Mouse (Mus musculus) 3134 (cell line): Measurements from ENCODE around the gene Fscn2.

Source experiments
- DNase-seq: peaks from one replicate; pipeline ENCODE4 v3.0.0-alpha.2; 2011; ENCODE audit warnings: low spot score; ENCODE audit not compliant: insufficient read length; ENCODE audit errors: extremely low read depth

Fscn2 gene

GRCm38 (mm10) chr11:120345067-120345681, 16.2 kb upstream of the Fscn2 start:
- peak; percentile 50 for DNase-seq

- peak; percentile 31 for DNase-seq
Measured at GRCm38 (mm10) chr11:120346383-120347034, 14.8 kb upstream of the Fscn2 start.

- peak; percentile 54 for DNase-seq
Measured at GRCm38 (mm10) chr11:120347301-120347700, 14.0 kb upstream of the Fscn2 start.

- peak; percentile 92 for DNase-seq
Measured at GRCm38 (mm10) chr11:120347791-120348683, 13.3 kb upstream of the Fscn2 start, which contains the start of gene Actg1. Gene Actg1, minus strand, starts transcription at chr11:120348542.

GRCm38 (mm10) chr11:120348684-120349370, 12.5 kb upstream of the Fscn2 start:
- no peak for DNase-seq

GRCm38 (mm10) chr11:120349371-120349985, 11.9 kb upstream of the Fscn2 start:
- DNase-seq: peak; percentile 81

- peak; percentile 99 for DNase-seq
Measured at GRCm38 (mm10) chr11:120349986-120350702, 11.2 kb upstream of the Fscn2 start.

GRCm38 (mm10) chr11:120350711-120351110, 10.6 kb upstream of the Fscn2 start:
- DNase-seq: no peak

GRCm38 (mm10) chr11:120351250-120352092, 9.9 kb upstream of the Fscn2 start:
- peak; percentile 28 for DNase-seq

GRCm38 (mm10) chr11:120352093-120352350, 9.3 kb upstream of the Fscn2 start:
- DNase-seq: peak; percentile 19

GRCm38 (mm10) chr11:120352571-120353290, 8.6 kb upstream of the Fscn2 start:
- peak; percentile 81 for DNase-seq

GRCm38 (mm10) chr11:120353500-120354303, 7.6 kb upstream of the Fscn2 start:
- peak; percentile 93 for DNase-seq

GRCm38 (mm10) chr11:120354304-120355276, 6.7 kb upstream of the Fscn2 start:
- DNase-seq: peak; percentile 51

- no peak for DNase-seq
Measured at GRCm38 (mm10) chr11:120355277-120356039, 5.9 kb upstream of the Fscn2 start.

- no peak for DNase-seq
Measured at GRCm38 (mm10) chr11:120356319-120356840, 5.0 kb upstream of the Fscn2 start.
